Mouse (Mus musculus) ES-E14 (cell line): ENCODE data around the gene Cog4. TPM values are rescaled to one million over a fixed set of nuclear protein-coding genes. Genes with fewer than 3 reads are reported as not detected.
"Not testable (repeated sequence)": the region's sequence is repeated elsewhere in the genome, so short reads cannot be mapped to it uniquely, and the experiment has no call there.

ENCODE experiments used
- DNase-seq: peaks from one replicate; pipeline ENCODE4 v3.0.0-alpha.2; 2013; ENCODE audit warnings: low read depth, low spot score
- H3K27ac ChIP-seq: 2 replicates; pipeline ENCODE4 v1.5.1; 2012; ENCODE audit warnings: low read depth, mild to moderate bottlenecking, low read length, moderate library complexity, mixed read lengths; ENCODE audit not compliant: poor library complexity, insufficient read depth, severe bottlenecking
- H3K36me3 ChIP-seq: 2 replicates; pipeline ENCODE4 v1.6.1; 2012; ENCODE audit warnings: mild to moderate bottlenecking, low read length, moderate library complexity, mixed read lengths; ENCODE audit not compliant: control insufficient read depth, poor library complexity, insufficient read depth, severe bottlenecking
- H3K4me1 ChIP-seq, 2 experiments: fragments of 150-350 bp in 1 of 2; sonication (generic) in 1 of 2; 2 replicates each; pipeline ENCODE4 v1.6.1; 2012; ENCODE audit warnings: low read length in 2 of 2, mild to moderate bottlenecking in 1 of 2, mixed read lengths in 1 of 2; ENCODE audit not compliant: control insufficient read depth in 2 of 2, insufficient read depth in 2 of 2, poor library complexity in 1 of 2
- H3K4me3 ChIP-seq, 2 experiments: fragments of 150-350 bp in 1 of 2; sonication (generic) in 1 of 2; 2 replicates each; pipeline ENCODE4 v1.5.1; 2012; ENCODE audit warnings: low read length in 2 of 2, low read depth in 1 of 2, mild to moderate bottlenecking in 1 of 2, mixed read lengths in 1 of 2; ENCODE audit not compliant: insufficient read depth in 1 of 2, poor library complexity in 1 of 2, severe bottlenecking in 1 of 2
- H3K9ac ChIP-seq: 2 replicates; pipeline ENCODE4 v1.6.1; 2012; ENCODE audit warnings: low read depth, mild to moderate bottlenecking, low read length, mixed read lengths; ENCODE audit not compliant: poor library complexity, insufficient read depth, severe bottlenecking
- H3K9me3 ChIP-seq: fragments of 150-350 bp; sonication (generic); 2 replicates; pipeline ENCODE4 v1.6.1; 2012; ENCODE audit warnings: low read depth, mild to moderate bottlenecking, low read length; ENCODE audit not compliant: control insufficient read depth, insufficient read depth
- CHD2 ChIP-seq: IDR thresholded peaks from 2 replicates; pipeline ENCODE4 v1.6.1; 2014; ENCODE audit warnings: mild to moderate bottlenecking, low read depth, low read length, inconsistent platforms
- HCFC1 ChIP-seq: IDR thresholded peaks from 2 replicates; pipeline ENCODE4 v1.6.1; 2012; ENCODE audit warnings: low read length, inconsistent platforms, borderline replicate concordance; ENCODE audit not compliant: insufficient read depth
- MAFK ChIP-seq: IDR thresholded peaks from 2 replicates; pipeline ENCODE4 v1.6.1; 2014; ENCODE audit warnings: mild to moderate bottlenecking, low read depth, low read length, inconsistent platforms; ENCODE audit not compliant: insufficient read depth
- ZC3H11A ChIP-seq: IDR thresholded peaks from 2 replicates; pipeline ENCODE4 v1.6.1; 2012; ENCODE audit warnings: low read depth, mild to moderate bottlenecking, inconsistent platforms, low read length, borderline replicate concordance
- ZNF384 ChIP-seq: IDR thresholded peaks from 2 replicates; pipeline ENCODE4 v1.6.1; 2012; ENCODE audit warnings: low read depth, low read length, inconsistent platforms
- in situ Hi-C, 2 experiments: fragments of 600-800 bp; cut with MboI; formaldehyde crosslinking; loops; one replicate each; pipeline ENCODE4 v1.15.1; 2025; ENCODE audit warnings: low sequenced_read_pairs in 2 of 2, inconsistent platforms in 1 of 2; ENCODE audit not compliant: unreplicated experiment in 2 of 2
- total RNA-seq: library from RNA; depleted of rRNA; stranded (reverse); fragments of 300-350 nt; gene quantifications from 2 replicates; pipeline ENCODE4 v1.2.3, GENCODE M21; 2012

The Cog4 gene
- total RNA-seq, 1 experiment, result 64.7 TPM

GRCm38 (mm10) chr8:110845821-110846404 lies 487 bp upstream of the Cog4 start:
- H3K9ac ChIP-seq, result peak overlapping the region; percentile 100
- TF ChIP-seq HCFC1 (no peak), MAFK (no peak), ZNF384 (no peak), ZC3H11A (no peak), CHD2 (no peak)
- peaks cover 33% of the 10 kb centered on the region for H3K36me3 ChIP-seq
- in situ Hi-C loops, result loop anchor here (10.0 to 25.0 kb wide), 2 partner anchors 199 to 441 kb away; no protein-coding TSS in a partner anchor
- peak overlapping the region; percentile 93 to 97 for H3K4me3 ChIP-seq
- peak overlapping the region; percentile 93 for H3K27ac ChIP-seq
- H3K9me3 ChIP-seq, result no peaks in the 10 kb centered on the region
- peak; percentile 20 for DNase-seq
- H3K4me1 ChIP-seq, result no peaks in the 10 kb centered on the region; a peak in 1 of 4 replicates

DNA sequence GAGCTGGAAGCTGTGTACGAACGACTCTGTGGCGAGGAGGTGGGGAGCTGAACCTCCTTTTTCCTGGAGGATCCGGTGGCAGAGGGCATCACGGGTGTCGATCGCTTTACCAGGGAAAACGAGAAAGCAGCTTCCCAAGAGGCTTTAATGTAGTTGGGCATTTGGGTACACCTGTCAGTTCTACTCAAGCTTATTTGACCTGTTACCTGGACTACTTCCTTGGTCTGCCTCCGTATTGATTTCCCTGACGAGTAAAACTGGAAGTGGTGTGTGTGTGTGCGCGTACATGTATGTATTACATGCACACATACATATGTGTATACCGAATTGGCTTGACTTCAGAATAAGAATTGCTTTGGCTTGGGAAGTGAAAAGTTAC lies 760 bp downstream of the Cog4 start:
- peak overlapping the region; percentile 93 to 97 for H3K4me3 ChIP-seq
- in situ Hi-C loops, result loop anchor here (10.0 to 25.0 kb wide), 2 partner anchors 198 to 440 kb away; no protein-coding TSS in a partner anchor
- TF ChIP-seq ZNF384, result no peak
- peak overlapping the region; percentile 97 for H3K9ac ChIP-seq
- peaks cover 32% of the 10 kb centered on the region for H3K36me3 ChIP-seq
- H3K27ac ChIP-seq, result peak overlapping the region; percentile 24; the same call in 1 of the 2 replicates
- DNase-seq, result no peak
- no peaks in the 10 kb centered on the region for H3K9me3 ChIP-seq
- H3K4me1 ChIP-seq, result no peaks in the 10 kb centered on the region; a peak in 1 of 4 replicates

DNA sequence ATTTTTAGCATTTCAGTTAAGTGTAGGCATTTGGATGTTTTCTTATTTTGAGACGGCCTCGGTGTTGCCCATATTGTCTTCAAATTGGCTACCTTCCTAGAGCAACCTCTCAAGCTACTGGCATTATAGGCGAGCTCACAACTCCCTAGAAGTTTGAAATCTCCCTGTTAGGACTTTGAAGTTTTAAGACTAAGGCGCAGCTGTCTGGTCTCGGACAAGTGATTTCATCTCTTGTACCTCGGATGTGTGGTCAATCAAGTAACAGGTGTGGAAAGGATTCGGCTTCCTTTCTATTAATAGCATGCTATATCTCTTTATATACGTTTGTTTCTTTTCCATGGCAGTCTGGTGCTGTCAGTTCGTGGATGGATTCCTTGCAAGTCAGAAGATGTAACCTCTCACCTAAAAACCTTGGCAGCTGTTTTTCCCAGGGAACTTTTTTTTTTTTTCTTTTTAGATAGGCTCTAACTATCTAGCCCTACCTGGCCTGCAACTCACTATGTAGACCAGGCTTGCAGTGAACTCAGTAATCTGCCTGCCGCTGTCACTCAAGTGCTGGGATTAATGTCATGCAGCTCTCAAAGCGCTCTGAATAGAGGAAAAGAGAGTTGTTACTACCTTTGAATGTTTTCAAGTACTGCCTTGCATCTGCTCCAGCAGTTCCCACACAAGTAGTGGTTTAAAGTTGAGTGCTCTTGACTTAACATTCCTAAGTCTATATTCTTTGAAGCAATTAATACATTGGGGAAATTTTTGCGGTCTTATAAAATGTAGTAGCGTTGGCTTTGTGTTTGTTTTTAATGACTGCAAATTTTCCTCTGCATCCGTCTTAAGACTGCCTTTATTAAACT lies 1.5 kb downstream of the Cog4 start:
- TF ChIP-seq ZNF384 (no peak), MAFK (no peak), ZC3H11A (no peak), CHD2 (no peak), HCFC1 (no peak)
- H3K9me3 ChIP-seq, result no peaks in the 10 kb centered on the region
- in situ Hi-C loops, result loop anchor here (10.0 to 25.0 kb wide), 2 partner anchors 197 to 439 kb away; no protein-coding TSS in a partner anchor
- no peak overlapping the region for H3K27ac ChIP-seq
- peak overlapping the region; percentile 93 to 97 for H3K4me3 ChIP-seq
- peak overlapping the region; percentile 97 for H3K9ac ChIP-seq
- H3K4me1 ChIP-seq, result no peaks in the 10 kb centered on the region; a peak in 1 of 4 replicates
- H3K36me3 ChIP-seq, result peaks cover 30% of the 10 kb centered on the region
- DNase-seq, result no peak

GRCm38 (mm10) chr8:110851186-110851585 lies 4.8 kb downstream of the Cog4 start:
- Histone ChIP-seq H3K36me3 (peaks cover 24% of the 10 kb centered on the region), H3K9me3 (no peaks in the 10 kb centered on the region), H3K4me3 (no peak overlapping the region), H3K4me1 (no peaks in the 10 kb centered on the region), H3K9ac (no peak overlapping the region), H3K27ac (no peak overlapping the region)
- TF ChIP-seq ZC3H11A (no peak), ZNF384 (no peak), CHD2 (no peak), MAFK (no peak), HCFC1 (no peak)
- no peak for DNase-seq
- in situ Hi-C loops, result no loop called here

- H3K9ac ChIP-seq, H3K4me3 ChIP-seq, H3K9me3 ChIP-seq, in situ Hi-C loops, H3K27ac ChIP-seq, H3K4me1 ChIP-seq, DNase-seq: not testable (repeated sequence)
- H3K36me3 ChIP-seq, result peaks cover 33% of the 10 kb centered on the region
Measured at GRCm38 (mm10) chr8:110856073-110856472, 9.7 kb downstream of the Cog4 start.
